Mouse (Mus musculus) mouse trophoblast stem cell (cell line): ENCODE results near the gene Nkrf.

Source experiments
- in situ Hi-C, 2 experiments: fragments of 300-500 bp; cut with MseI, MboI; formaldehyde crosslinking; loops; 2 replicates in 1 of 2; 3 replicates in 1 of 2; pipeline ENCODE4 v1.15.1; 2025

The Nkrf gene

DNA sequence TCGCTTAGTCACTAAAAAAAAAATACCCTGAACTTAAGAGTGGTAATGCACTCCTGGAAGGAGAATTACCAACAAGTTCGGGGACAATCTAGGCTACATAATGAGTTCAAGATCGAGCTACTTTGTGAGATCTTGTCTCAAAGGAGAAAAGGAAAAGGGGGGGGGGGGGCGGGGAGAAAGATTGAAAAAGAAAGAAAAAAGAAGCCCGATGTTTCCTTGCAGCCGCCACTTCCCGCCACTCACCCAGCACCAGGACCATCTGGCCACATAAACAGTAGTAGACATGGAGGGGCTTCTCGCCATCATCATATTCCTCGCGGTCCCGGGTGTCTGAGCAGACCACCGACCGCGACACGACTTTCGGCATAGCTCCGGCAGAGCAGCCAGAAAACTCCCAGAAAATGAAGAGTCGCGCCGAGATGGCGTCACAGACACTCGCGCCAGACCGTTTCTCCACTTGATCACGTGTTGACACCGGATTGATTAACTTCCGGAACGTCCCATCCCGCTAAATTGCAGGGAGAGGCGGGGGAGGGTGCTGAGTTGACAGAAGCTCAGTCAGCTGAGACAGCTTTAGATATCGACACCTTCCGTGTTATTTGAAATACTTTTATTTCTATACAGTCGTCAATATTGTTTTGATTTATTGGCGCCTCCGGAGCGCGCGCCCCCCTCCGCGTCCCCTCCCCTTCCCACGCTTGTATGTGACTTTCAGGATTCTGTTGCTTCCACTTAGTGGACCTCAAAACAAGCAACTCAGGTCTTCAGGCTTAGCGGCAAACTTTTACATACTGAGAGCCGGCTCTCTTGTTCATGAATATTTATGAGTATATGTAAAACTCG lies 38.7 kb downstream of the Nkrf start:
- in situ Hi-C loops, result no loop called here

DNA sequence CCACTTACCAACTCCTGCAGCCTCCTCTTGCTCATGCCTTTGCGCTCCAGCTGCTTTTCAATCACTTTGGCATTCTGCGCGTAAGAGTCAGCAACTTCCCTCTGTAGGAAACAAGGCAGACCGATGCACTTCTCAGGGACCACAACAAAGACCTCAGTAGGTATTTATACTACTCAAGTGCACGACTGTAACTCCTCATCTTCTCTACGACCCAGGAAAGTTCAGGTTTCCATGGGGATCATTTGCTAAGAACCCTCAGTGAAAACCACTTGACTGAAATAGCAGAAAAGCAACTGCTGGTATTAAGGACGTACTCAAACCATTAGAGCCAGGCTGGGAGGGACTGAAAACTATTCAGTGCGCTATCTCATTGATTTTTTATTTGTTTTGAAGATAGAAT lies 50.1 kb downstream of the Nkrf start:
- in situ Hi-C loops, result no loop called here

GRCm38 (mm10) chrX:36847152-36847551 lies 55.5 kb downstream of the Nkrf start:
- in situ Hi-C loops, result no loop called here

DNA sequence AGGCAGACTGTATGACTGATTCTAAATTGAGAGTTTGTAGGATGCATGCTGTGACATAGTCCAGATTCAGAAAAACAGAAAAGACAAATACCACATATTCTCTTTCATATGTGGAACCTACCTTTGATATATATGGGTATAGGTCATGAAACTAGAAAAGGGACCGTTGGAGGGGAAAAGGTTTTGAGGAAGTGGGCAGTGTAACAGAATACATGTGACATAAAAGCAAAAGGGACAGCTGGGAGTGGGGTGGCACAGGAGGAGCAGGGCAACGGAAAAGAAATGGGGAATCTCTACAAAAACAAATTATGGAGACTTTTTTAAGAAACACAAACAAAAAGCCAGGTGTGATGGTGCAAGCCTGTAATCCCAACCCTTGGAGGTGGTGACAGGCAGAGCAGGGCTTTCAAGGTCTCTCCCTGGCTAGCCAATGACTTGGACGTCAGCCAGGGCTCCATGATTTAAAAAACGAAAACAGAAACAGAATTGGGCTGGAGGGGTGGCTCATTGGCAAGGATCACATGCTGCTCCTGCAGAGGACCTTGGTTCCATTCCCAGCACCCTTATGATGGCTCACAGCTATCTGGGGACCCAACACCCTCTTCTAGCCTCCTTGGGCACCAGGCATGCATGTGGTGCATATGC lies 59.2 kb downstream of the Nkrf start:
- in situ Hi-C loops, result no loop called here

DNA sequence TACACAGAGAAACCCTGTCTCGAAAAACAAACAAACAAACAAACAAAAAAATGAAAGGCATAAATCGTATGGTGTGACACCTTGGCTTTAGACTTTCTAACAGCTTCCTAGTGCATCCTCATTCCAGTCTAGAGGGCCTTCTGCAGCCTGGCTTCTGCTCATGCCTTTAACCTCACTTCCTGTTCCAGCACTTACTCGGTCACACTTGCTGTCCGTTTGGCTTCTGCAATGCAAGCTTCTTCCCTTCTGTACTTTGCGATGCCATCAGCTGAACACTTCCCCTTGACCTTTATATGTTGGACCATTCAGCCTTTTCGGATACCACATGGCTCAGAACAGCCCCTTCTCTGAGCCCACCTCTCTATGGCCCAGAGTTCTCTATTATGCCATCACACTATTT lies 61.0 kb downstream of the Nkrf start:
- in situ Hi-C loops, result no loop called here

DNA sequence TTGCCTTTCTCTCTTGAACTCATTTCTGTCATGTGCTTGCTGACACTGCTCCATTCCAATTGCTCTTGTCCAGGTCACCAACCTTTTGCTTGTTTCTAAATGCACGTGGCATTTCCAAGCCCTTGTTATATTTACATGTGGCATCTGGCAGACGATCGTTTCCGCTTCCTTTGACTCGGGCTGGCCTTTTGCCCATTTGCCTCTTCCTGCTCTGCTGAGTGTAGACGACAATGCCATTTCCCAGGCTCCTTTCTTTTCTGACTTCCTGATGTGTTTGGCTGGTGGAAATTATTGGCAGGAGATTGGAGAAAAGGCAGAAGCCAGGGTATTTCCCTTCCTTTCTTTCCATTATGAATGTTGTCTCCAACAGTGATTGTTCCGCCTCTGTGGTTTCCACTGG lies 63.3 kb downstream of the Nkrf start:
- in situ Hi-C loops, result no loop called here
